In the genomic region with DNA sequence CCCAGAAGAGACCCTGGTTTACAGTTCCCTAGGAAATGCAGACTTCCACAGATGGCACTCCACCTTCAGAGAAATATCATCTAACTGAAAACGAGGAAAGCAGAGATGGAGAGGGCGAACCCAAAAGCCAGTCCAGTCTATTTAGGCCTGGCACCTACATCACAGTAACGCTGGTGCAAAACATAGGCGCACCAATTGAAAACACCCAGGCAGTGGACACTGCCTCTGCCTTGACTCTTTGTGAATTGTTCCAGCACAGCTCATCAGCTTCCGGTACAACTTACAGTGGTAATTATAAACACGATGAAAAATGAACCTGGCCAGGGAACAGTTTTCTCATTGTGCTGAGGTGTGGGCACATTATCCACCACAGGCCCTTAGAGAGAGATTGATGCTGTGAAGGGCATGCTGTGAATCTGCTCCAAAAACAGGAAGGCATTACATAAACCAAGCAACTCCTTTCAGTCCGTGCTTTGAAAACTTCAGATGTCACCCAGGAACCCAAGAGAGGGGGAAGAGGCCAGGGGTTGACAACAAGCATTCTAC, we compare ENCODE assay signal across 8 mouse cellular contexts. TPM values are rescaled to one million over a fixed set of nuclear protein-coding genes. Genes with fewer than 3 reads are reported as not detected.
DNase-seq lines count a peak whose midpoint lies in the region; ATAC-seq and TF ChIP-seq lines count a peak whose summit lies in the region.

No protein-coding gene starts in this region.

- peak overlapping the region; percentile 47 for H3K4me2 ChIP-seq in embryonic facial prominence, embryonic 11.5 days (ENCODE audit: low read depth, low read length)
- H3K4me2 ChIP-seq in hindbrain, embryonic 12.5 days (replicated peaks) = peak overlapping the region; percentile 57
- H3K4me2 ChIP-seq in stomach, postnatal 0 days (replicated peaks; ENCODE audit: low read depth) = peak overlapping the region; percentile 73

- TF ChIP-seq EP300 in stomach, postnatal 0 days (optimal IDR thresholded peaks at IDR 0.05) = no peak

- H3K4me3 ChIP-seq in embryonic facial prominence, embryonic 11.5 days (ENCODE audit: low read depth, low read length) = peak overlapping the region; percentile 98
- H3K4me3 ChIP-seq in hindbrain, embryonic 12.5 days = peak overlapping the region; percentile 90
- peak overlapping the region; percentile 96 for H3K4me3 ChIP-seq in stomach, postnatal 0 days (ENCODE audit: low read depth, low read length)

- H3K27me3 ChIP-seq in embryonic facial prominence, embryonic 11.5 days (ENCODE audit: control insufficient read depth, insufficient read depth, low read length) = no peaks in the 10 kb centered on the region
- no peaks in the 10 kb centered on the region for H3K27me3 ChIP-seq in hindbrain, embryonic 12.5 days
- H3K27me3 ChIP-seq in stomach, postnatal 0 days (ENCODE audit: control insufficient read depth, insufficient read depth, low read length) = no peaks in the 10 kb centered on the region

- ATAC-seq in embryonic facial prominence, embryonic 11.5 days (replicated peaks; ENCODE audit: insufficient number of reproducible peaks, low FRiP score, low TSS enrichment, low read depth) = no peak
- ATAC-seq in hindbrain, embryonic 12.5 days (ENCODE audit: low FRiP score) = peak; percentile 5; the same call in 1 of the 2 replicates
- ATAC-seq in stomach, postnatal 0 days (ENCODE audit: low FRiP score, low TSS enrichment) = no peak

- no peaks in the 10 kb centered on the region for H3K36me3 ChIP-seq in embryonic facial prominence, embryonic 11.5 days (replicated peaks; ENCODE audit: control insufficient read depth, insufficient read depth, low read depth, low read length)
- H3K36me3 ChIP-seq in hindbrain, embryonic 12.5 days = no peaks in the 10 kb centered on the region
- no peaks in the 10 kb centered on the region for H3K36me3 ChIP-seq in stomach, postnatal 0 days (ENCODE audit: control insufficient read depth, insufficient read depth, low read length)

- DNase-seq in retina, embryonic 14.5 days (ENCODE audit: low spot score) = peak; percentile 41
- no peak for DNase-seq in retina, postnatal 1 day
- peak; percentile 37 for DNase-seq in embryonic facial prominence, embryonic 11.5 days (ENCODE audit: low spot score)
- DNase-seq in lung, postnatal 10 days = peak; percentile 30
- DNase-seq in stomach, postnatal 0 days (ENCODE audit: low spot score) = no peak
- no peak for DNase-seq in gastrocnemius, postnatal 36 days
- DNase-seq in ovary, postnatal 36 days (ENCODE audit: low spot score) = no peak

- intact Hi-C loops in gastrocnemius, postnatal 36 days (cut with DNase I) = loop anchor here (2.0 kb wide), 2 partner anchors 47 to 101 kb away; no protein-coding TSS in a partner anchor

- peak overlapping the region; percentile 94; the same call in 1 of the 2 replicates for H3K27ac ChIP-seq in embryonic facial prominence, embryonic 11.5 days (replicated peaks; ENCODE audit: low read depth, low read length)
- H3K27ac ChIP-seq in hindbrain, embryonic 12.5 days = peak overlapping the region; percentile 97
- H3K27ac ChIP-seq in stomach, postnatal 0 days (replicated peaks) = peak overlapping the region; percentile 99

- no peaks in the 10 kb centered on the region for H3K9me3 ChIP-seq in embryonic facial prominence, embryonic 11.5 days (replicated peaks; ENCODE audit: control insufficient read depth, low read length)
- no peaks in the 10 kb centered on the region for H3K9me3 ChIP-seq in hindbrain, embryonic 12.5 days (replicated peaks)
- no peaks in the 10 kb centered on the region for H3K9me3 ChIP-seq in stomach, postnatal 0 days (ENCODE audit: control insufficient read depth, low read length)

- H3K4me1 ChIP-seq in embryonic facial prominence, embryonic 11.5 days (ENCODE audit: control insufficient read depth, insufficient read depth, low read length) = no peaks in the 10 kb centered on the region
- peaks cover 34% of the 10 kb centered on the region for H3K4me1 ChIP-seq in hindbrain, embryonic 12.5 days
- peaks cover 9% of the 10 kb centered on the region for H3K4me1 ChIP-seq in stomach, postnatal 0 days (replicated peaks; ENCODE audit: control insufficient read depth, insufficient read depth)

- H3K9ac ChIP-seq in embryonic facial prominence, embryonic 11.5 days (replicated peaks; ENCODE audit: low read length) = peak overlapping the region; percentile 98
- peak overlapping the region; percentile 98 for H3K9ac ChIP-seq in hindbrain, embryonic 12.5 days
- peak overlapping the region; percentile 99 for H3K9ac ChIP-seq in stomach, postnatal 0 days (ENCODE audit: low read length)

- 19% methylated on average over 7 of the region's 7 CpGs for WGBS in embryonic facial prominence, embryonic 11.5 days
- 12% methylated on average over 7 of the region's 7 CpGs for WGBS in hindbrain, embryonic 12.5 days
- WGBS in stomach, postnatal 0 days = 18% methylated on average over 7 of the region's 7 CpGs

- no peak for TF ChIP-seq CTCF in stomach, postnatal 0 days (IDR thresholded peaks at IDR 0.05; ENCODE audit: low read depth)

RNA-seq across cellular contexts. Expression of a gene that starts 1.5 kb away (rescaled TPM):
- 62.1 and 63.5 TPM in 2 replicates for polyA plus RNA-seq in embryonic facial prominence, embryonic 11.5 days (2014; fragmentation: Nextera tagmentation; extraction: Ambion mirVana)
- polyA plus RNA-seq in hindbrain, embryonic 12.5 days (2016; fragmentation: Nextera tagmentation; extraction: Ambion mirVana) = 76.9 and 82.3 TPM in 2 replicates
- polyA plus RNA-seq in stomach, postnatal 0 days (2015; fragmentation: Nextera tagmentation; extraction: Ambion mirVana) = 25.9 and 31.5 TPM in 2 replicates
- 10 to 100 TPM in 1 of 2 experiments, 1 to 10 TPM in 1; 8.8 to 10.4 TPM for total RNA-seq in gastrocnemius, postnatal 36 days (2021)

Comparison
In these comparisons a context has a peak if more than half of its experiments do, and no peak if none do; other contexts are left out.
1. DNase-seq: peak in retina, embryonic 14.5 days (single experiment), embryonic facial prominence, embryonic 11.5 days (single experiment) and lung, postnatal 10 days (single experiment); none in retina, postnatal 1 day (single experiment), stomach, postnatal 0 days (single experiment), gastrocnemius, postnatal 36 days (0 of 2) and ovary, postnatal 36 days (single experiment).
2. Peak in every context shown above with its lines, with median percentiles within 50 percentile points of each other: H3K27ac ChIP-seq, H3K4me2 ChIP-seq, H3K4me3 ChIP-seq and H3K9ac ChIP-seq.